In the genomic region with DNA sequence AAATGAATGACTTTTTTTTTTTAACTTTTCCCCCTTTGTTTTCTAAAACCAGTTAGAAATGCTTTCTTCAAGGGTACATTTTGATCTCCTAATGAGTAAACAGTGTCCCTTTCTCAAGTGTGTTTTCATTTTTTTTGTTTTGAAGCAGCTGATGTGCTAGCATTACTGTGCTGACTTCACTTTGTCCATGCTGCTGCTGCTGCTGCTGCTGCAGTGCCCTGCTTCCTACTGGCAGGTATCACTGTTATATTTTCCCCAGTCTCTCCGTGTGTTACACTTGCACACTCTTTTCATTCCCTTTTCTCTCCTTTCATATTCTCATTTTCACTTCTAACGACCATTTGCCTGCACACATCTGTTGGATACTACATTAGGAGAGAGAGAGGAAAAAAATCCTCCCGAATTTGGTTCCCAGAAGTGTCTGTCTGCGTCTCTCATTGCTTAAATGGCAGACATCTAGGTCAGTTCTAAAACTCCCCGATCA, we compare ENCODE assay signal across 18 mouse cellular contexts.
A peak's percentile ranks its signal among the peaks of the same experiment; 100 is the strongest.
DNase-seq lines count a peak whose midpoint lies in the region; ATAC-seq lines count a peak whose summit lies in the region.
"Had no signal": no experiment of that assay in that cellular context is flagged by ENCODE, and none has a peak within 500 bp of the region (broad histone marks: within the 10 kb centered on the region; RNA-seq: fewer than 3 reads in every experiment).

No protein-coding gene starts in this region.

- DNase-seq in embryo, embryonic 9.5 days (ENCODE audit: extremely low spot score), result peak; percentile 5
- DNase-seq in embryo, embryonic 11 days, result no peak
- DNase-seq in forebrain, embryonic 10.5 days (ENCODE audit: extremely low spot score, low spot score), result no peak
- DNase-seq in gastrocnemius, postnatal 10 days, result no peak
- DNase-seq in kidney, postnatal 10 days, result no peak
- DNase-seq in heart, postnatal 36 days, result no peak
- DNase-seq: adrenal gland, adult 8-10 months; cerebellum, adult 2 months; gastrocnemius, postnatal 14 days; kidney, adult 8-10 months; kidney, postnatal 36 days; lung, embryonic 14.5 days; thymus, postnatal 25 days had no signal

- peak overlapping the region; percentile 89 for H3K27ac ChIP-seq in forebrain, embryonic 10.5 days
- peak overlapping the region; percentile 48; the same call in 1 of the 2 replicates for H3K27ac ChIP-seq in hindbrain, embryonic 12.5 days
- peak overlapping the region; percentile 50; the same call in 1 of the 2 replicates for H3K27ac ChIP-seq in midbrain, embryonic 15.5 days
- H3K27ac ChIP-seq: macrophage had no signal

- H3K4me3 ChIP-seq in forebrain, embryonic 10.5 days, result no peak overlapping the region
- H3K4me3 ChIP-seq in hindbrain, embryonic 12.5 days, result no peak overlapping the region
- no peak overlapping the region for H3K4me3 ChIP-seq in midbrain, embryonic 15.5 days
- H3K4me3 ChIP-seq: embryonic facial prominence, embryonic 15.5 days; neural tube, embryonic 13.5 days had no signal

- H3K9ac ChIP-seq in hindbrain, embryonic 12.5 days, result no peak overlapping the region
- H3K9ac ChIP-seq in midbrain, embryonic 15.5 days, result no peak overlapping the region
- H3K9ac ChIP-seq: embryonic facial prominence, embryonic 15.5 days; lung, embryonic 14.5 days; neural tube, embryonic 13.5 days had no signal

- H3K4me2 ChIP-seq in hindbrain, embryonic 12.5 days (replicated peaks), result no peak overlapping the region
- H3K4me2 ChIP-seq in midbrain, embryonic 15.5 days, result peak overlapping the region; percentile 32; the same call in 1 of the 2 replicates
- H3K4me2 ChIP-seq: embryonic facial prominence, embryonic 15.5 days; lung, embryonic 14.5 days; neural tube, embryonic 13.5 days had no signal

- intact Hi-C loops in heart, postnatal 36 days (cut with DNase I), result no loop called here

- H3K9me3 ChIP-seq in forebrain, embryonic 10.5 days, result no peaks in the 10 kb centered on the region
- no peaks in the 10 kb centered on the region for H3K9me3 ChIP-seq in hindbrain, embryonic 12.5 days (replicated peaks)
- no peaks in the 10 kb centered on the region for H3K9me3 ChIP-seq in midbrain, embryonic 15.5 days
- H3K9me3 ChIP-seq: embryonic facial prominence, embryonic 15.5 days; neural tube, embryonic 13.5 days had no signal

- no peak; the same call in 1 of the 2 replicates for ATAC-seq in hindbrain, embryonic 12.5 days (ENCODE audit: low FRiP score)
- ATAC-seq in midbrain, embryonic 15.5 days (replicated peaks), result peak; percentile 70

- H3K27me3 ChIP-seq in forebrain, embryonic 10.5 days (ENCODE audit: poor library complexity, severe bottlenecking), result no peaks in the 10 kb centered on the region
- H3K27me3 ChIP-seq in hindbrain, embryonic 12.5 days, result no peaks in the 10 kb centered on the region
- H3K27me3 ChIP-seq in midbrain, embryonic 15.5 days (replicated peaks), result no peaks in the 10 kb centered on the region
- H3K27me3 ChIP-seq: embryonic facial prominence, embryonic 15.5 days; neural tube, embryonic 13.5 days had no signal

- 52% methylated on average over 5 of the region's 5 CpGs for WGBS in forebrain, embryonic 10.5 days
- 69% methylated on average over 5 of the region's 5 CpGs for WGBS in hindbrain, embryonic 12.5 days
- WGBS in midbrain, embryonic 15.5 days, result 30% methylated on average over 5 of the region's 5 CpGs

- H3K4me1 ChIP-seq in forebrain, embryonic 10.5 days, result peaks cover 37% of the 10 kb centered on the region
- H3K4me1 ChIP-seq in hindbrain, embryonic 12.5 days, result peaks cover 12% of the 10 kb centered on the region
- peaks cover 18% of the 10 kb centered on the region for H3K4me1 ChIP-seq in midbrain, embryonic 15.5 days

- no peaks in the 10 kb centered on the region for H3K36me3 ChIP-seq in forebrain, embryonic 10.5 days (replicated peaks)
- H3K36me3 ChIP-seq in hindbrain, embryonic 12.5 days, result no peaks in the 10 kb centered on the region
- no peaks in the 10 kb centered on the region for H3K36me3 ChIP-seq in midbrain, embryonic 15.5 days (replicated peaks)
- H3K36me3 ChIP-seq: embryonic facial prominence, embryonic 15.5 days; neural tube, embryonic 13.5 days had no signal
